Mouse (Mus musculus) myocyte (in vitro differentiated cells): Measurements from ENCODE around the gene Anapc2.

Experiments
- E2F4 ChIP-seq: IDR thresholded peaks from one replicate; pipeline ENCODE4 v1.6.1; 2011; ENCODE audit warnings: mild to moderate bottlenecking, control low read depth, moderate library complexity; ENCODE audit not compliant: insufficient read depth
- MAX ChIP-seq: IDR thresholded peaks from one replicate; pipeline ENCODE4 v1.6.1; 2011; ENCODE audit warnings: low read depth, mild to moderate bottlenecking, control low read depth
- MYOD1 ChIP-seq, 3 experiments: IDR thresholded peaks; one replicate each; pipeline ENCODE4 v1.6.1; 2011; ENCODE audit warnings: control low read depth in 2 of 3, low read depth in 2 of 3, mild to moderate bottlenecking in 2 of 3, moderate library complexity in 1 of 3; ENCODE audit not compliant: insufficient read length in 2 of 3, control insufficient read depth in 1 of 3
- MYOG ChIP-seq, 3 experiments: IDR thresholded peaks; one replicate each; pipeline ENCODE4 v1.6.1; 2011; ENCODE audit warnings: control low read depth in 2 of 3, low read depth in 2 of 3, mild to moderate bottlenecking in 2 of 3; ENCODE audit not compliant: insufficient read length in 2 of 3, control insufficient read depth in 1 of 3, insufficient read depth in 1 of 3
- POLR2A ChIP-seq: IDR thresholded peaks from one replicate; pipeline ENCODE4 v1.6.1; 2011; ENCODE audit warnings: low read depth, mild to moderate bottlenecking, control low read depth, moderate library complexity; ENCODE audit not compliant: insufficient read length
- POLR2AphosphoS2 ChIP-seq: IDR thresholded peaks from one replicate; pipeline ENCODE4 v1.6.1; 2011; ENCODE audit warnings: low read depth, control low read depth; ENCODE audit not compliant: insufficient read length
- TCF12 ChIP-seq: IDR thresholded peaks from one replicate; pipeline ENCODE4 v1.6.1; 2011; ENCODE audit warnings: mild to moderate bottlenecking, control low read depth; ENCODE audit not compliant: poor library complexity, insufficient read depth, severe bottlenecking
- USF1 ChIP-seq: IDR thresholded peaks from one replicate; pipeline ENCODE4 v1.6.1; 2011; ENCODE audit warnings: low read depth, mild to moderate bottlenecking, control low read depth, moderate library complexity

DNA sequence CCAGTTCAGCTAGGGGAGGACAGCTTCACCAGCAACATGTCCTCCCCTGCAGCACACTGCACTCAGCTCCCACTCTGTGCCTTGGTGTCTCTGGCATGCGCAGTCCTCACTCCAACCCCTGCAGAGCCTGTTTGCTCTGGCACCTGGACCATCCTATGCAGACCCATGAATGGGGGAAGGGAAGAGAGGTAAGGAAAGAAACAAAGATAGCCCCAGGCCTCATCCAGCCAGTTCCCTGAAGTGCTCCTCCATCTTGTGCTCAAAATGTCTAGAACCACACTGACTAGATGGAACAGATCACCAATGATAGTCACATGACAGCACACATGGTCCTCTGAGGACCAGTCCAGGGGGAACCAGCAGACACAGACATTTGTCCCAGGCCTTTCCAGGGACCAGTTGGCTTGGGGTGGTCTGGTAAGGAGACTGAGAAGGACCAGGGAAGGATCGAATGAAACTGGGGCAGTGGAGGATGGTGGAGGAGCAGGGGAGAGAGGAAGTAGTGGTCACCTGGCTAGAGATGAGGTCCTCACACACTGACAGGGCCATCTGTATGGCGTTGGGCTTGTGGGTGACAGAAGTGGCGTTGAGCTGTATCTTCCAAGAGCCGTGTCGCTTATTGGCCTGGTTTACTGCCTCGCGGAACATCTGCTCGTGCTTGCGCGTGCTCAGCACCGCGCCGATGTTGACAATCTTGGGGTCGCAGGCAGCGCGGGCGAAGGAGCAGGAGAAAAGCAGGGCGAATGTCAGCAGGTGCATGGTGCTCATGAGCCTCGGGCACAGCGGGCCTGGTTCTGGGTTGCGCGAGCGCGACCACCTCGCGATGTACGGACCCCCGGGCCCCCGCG lies 46.1 kb downstream of the Anapc2 start:
- TF ChIP-seq E2F4 (no peak), POLR2A (no peak), TCF12 (no peak), MAX (no peak), MYOG (IDR thresholded peaks at IDR 0.05; ENCODE audit: control insufficient read depth in 1 of 3, insufficient read depth in 1 of 3, insufficient read length in 2 of 3, low read depth in 2 of 3) (no peak), USF1 (no peak), MYOD1 (IDR thresholded peaks at IDR 0.05; ENCODE audit: control insufficient read depth in 1 of 3, insufficient read length in 2 of 3, low read depth in 2 of 3) (no peak), POLR2AphosphoS2 (no peak)
